Mouse (Mus musculus) liver, adult 2 months (tissue): Measurements from ENCODE around the gene Mgst2.

Experiments used
- CTCF ChIP-seq: fragments of 200-500 bp; IDR thresholded peaks from 2 replicates; pipeline ENCODE4 v1.5.1; 2011; ENCODE audit warnings: low read depth, low read length, control low read depth
- POLR2A ChIP-seq: fragments of 200-500 bp; IDR thresholded peaks from 2 replicates; pipeline ENCODE4 v1.6.1; 2011; ENCODE audit warnings: low read length, control low read depth; ENCODE audit not compliant: insufficient read depth; ENCODE audit errors: extremely low read depth

- TF ChIP-seq CTCF (no peak), POLR2A (no peak)
Measured at GRCm38 (mm10) chr3:51638260-51638659, 21.9 kb upstream of the Mgst2 start.
